Mouse (Mus musculus) lung, postnatal 0 days (tissue): ENCODE data around the gene Arhgap30. TPM values are rescaled to one million over a fixed set of nuclear protein-coding genes. Genes with fewer than 3 reads are reported as not detected.
A peak's percentile ranks its signal among the peaks of the same experiment; 100 is the strongest.

Experiments
- ATAC-seq: fragments of 200-750 bp; cut with Nextera tagmentation; 2 replicates; pipeline ENCODE4 v1.8.0; 2017; ENCODE audit warnings: moderate library complexity
- DNase-seq: peaks from one replicate; pipeline ENCODE4 v3.0.0-alpha.2; 2016; ENCODE audit warnings: low spot score
- H3K27ac ChIP-seq: fragments of 300-500 bp; sonication (generic); 2 replicates; pipeline ENCODE4 v1.5.1; 2014; ENCODE audit warnings: antibody characterized with exemption, mild to moderate bottlenecking, low read length, mixed read lengths
- H3K27me3 ChIP-seq: fragments of 300-500 bp; sonication (generic); replicated peaks from 2 replicates; pipeline ENCODE4 v1.6.1; 2014; ENCODE audit warnings: low read length, mixed read lengths; ENCODE audit not compliant: insufficient read depth
- H3K36me3 ChIP-seq: fragments of 300-500 bp; sonication (generic); 2 replicates; pipeline ENCODE4 v1.6.1; 2014; ENCODE audit warnings: low read length, mixed read lengths; ENCODE audit not compliant: insufficient read depth
- H3K4me1 ChIP-seq: fragments of 300-500 bp; sonication (generic); 2 replicates; pipeline ENCODE4 v1.6.1; 2014; ENCODE audit warnings: antibody characterized with exemption, low read depth, low read length, mixed read lengths; ENCODE audit not compliant: insufficient read depth
- H3K4me2 ChIP-seq: fragments of 300-500 bp; sonication (generic); replicated peaks from 2 replicates; pipeline ENCODE4 v1.6.1; 2014; ENCODE audit warnings: low read depth, mild to moderate bottlenecking, low read length, moderate library complexity, mixed read lengths
- H3K4me3 ChIP-seq: fragments of 300-500 bp; sonication (generic); 2 replicates; pipeline ENCODE4 v1.5.1; 2014; ENCODE audit warnings: low read depth, low read length
- H3K9ac ChIP-seq: fragments of 300-500 bp; sonication (generic); replicated peaks from 2 replicates; pipeline ENCODE4 v1.6.1; 2014; ENCODE audit warnings: low read depth, mild to moderate bottlenecking
- H3K9me3 ChIP-seq: fragments of 300-500 bp; sonication (generic); 2 replicates; pipeline ENCODE4 v1.6.1; 2016; ENCODE audit warnings: low read length, mixed read lengths
- CTCF ChIP-seq: IDR thresholded peaks from 2 replicates; pipeline ENCODE4 v1.5.1; 2016; ENCODE audit warnings: antibody characterized with exemption, mild to moderate bottlenecking
- EP300 ChIP-seq: IDR thresholded peaks from 2 replicates; pipeline ENCODE4 v1.6.1; 2016; ENCODE audit warnings: antibody characterized with exemption, mild to moderate bottlenecking, control low read depth
- WGBS: fragments of 180-500 bp; shearing (Covaris S2); extraction: QIAGEN DNeasy Blood & Tissue Kit; methylation state at CpG from one replicate; pipeline ENCODE4 v1.1.7; 2014; 5-methylcytosine and 5-hydroxymethylcytosine counted together
- polyA plus RNA-seq: library from polyadenylated mRNA; unstranded; fragments of >200 nt; fragmentation: Nextera tagmentation; extraction: Ambion mirVana; gene quantifications from 2 replicates; pipeline ENCODE4 v1.2.1, GENCODE M21; 2015

Gene Arhgap30
- polyA plus RNA-seq, 1 experiment from 2014 or later: 3.5 TPM

- no peak for TF ChIP-seq EP300
- no peak for TF ChIP-seq CTCF
- H3K4me3 ChIP-seq: peak overlapping the region; percentile 84
- peak overlapping the region; percentile 71 for H3K9ac ChIP-seq
- ATAC-seq: peak; percentile 4
- WGBS: 2% methylated on average over 14 of the region's 14 CpGs
- DNase-seq: no peak
- H3K27me3 ChIP-seq: no peaks in the 10 kb centered on the region
- peaks cover 5% of the 10 kb centered on the region; the same call in 1 of the 2 replicates for H3K9me3 ChIP-seq
- H3K27ac ChIP-seq: peak overlapping the region; percentile 10
- H3K4me2 ChIP-seq: peak overlapping the region; percentile 95
- H3K36me3 ChIP-seq: 0 out of 2 replicates have a peak, but pooled peaks cover 2% of the 10 kb centered on the region
- H3K4me1 ChIP-seq: peaks cover 17% of the 10 kb centered on the region; the same call in 1 of the 2 replicates
Observed at GRCm38 (mm10) chr1:171346095-171346450, 42.7 kb upstream of the Arhgap30 start.

- H3K4me3 ChIP-seq: no peak overlapping the region
- DNase-seq (no peak), ATAC-seq (no peak)
- H3K9me3 ChIP-seq: peaks cover 5% of the 10 kb centered on the region; the same call in 1 of the 2 replicates
- 91% methylated on average over 3 of the region's 3 CpGs for WGBS
- H3K27ac ChIP-seq: no peak overlapping the region
- TF ChIP-seq CTCF (no peak), EP300 (no peak)
- no peaks in the 10 kb centered on the region for H3K36me3 ChIP-seq
- no peaks in the 10 kb centered on the region for H3K27me3 ChIP-seq
- peaks cover 16% of the 10 kb centered on the region; the same call in 1 of the 2 replicates for H3K4me1 ChIP-seq
- H3K4me2 ChIP-seq: no peak overlapping the region
- no peak overlapping the region for H3K9ac ChIP-seq
Observed at GRCm38 (mm10) chr1:171348665-171349064, 40.1 kb upstream of the Arhgap30 start.

GRCm38 (mm10) chr1:171349210-171349609 is 39.5 kb upstream of the Arhgap30 start:
- no peak for ATAC-seq
- peaks cover 10% of the 10 kb centered on the region; the same call in 1 of the 2 replicates for H3K4me1 ChIP-seq
- H3K4me3 ChIP-seq: no peak overlapping the region
- no peak for TF ChIP-seq CTCF
- TF ChIP-seq EP300: no peak
- H3K9me3 ChIP-seq: peaks cover 5% of the 10 kb centered on the region; the same call in 1 of the 2 replicates
- H3K9ac ChIP-seq: no peak overlapping the region
- 73% methylated on average over 2 of the region's 2 CpGs for WGBS
- H3K4me2 ChIP-seq: no peak overlapping the region
- DNase-seq: no peak
- H3K36me3 ChIP-seq: no peaks in the 10 kb centered on the region
- no peak overlapping the region for H3K27ac ChIP-seq
- H3K27me3 ChIP-seq: no peaks in the 10 kb centered on the region

- Histone ChIP-seq H3K27ac (no peak overlapping the region), H3K4me2 (no peak overlapping the region), H3K9ac (no peak overlapping the region), H3K27me3 (no peaks in the 10 kb centered on the region), H3K4me3 (no peak overlapping the region), H3K4me1 (peaks cover 4% of the 10 kb centered on the region; the same call in 1 of the 2 replicates), H3K36me3 (peaks cover 7% of the 10 kb centered on the region), H3K9me3 (peaks cover 7% of the 10 kb centered on the region)
- 86% methylated on average over 5 of the region's 5 CpGs for WGBS
- peak; percentile 76 for TF ChIP-seq CTCF
- TF ChIP-seq EP300: no peak
- ATAC-seq: no peak
- DNase-seq: peak; percentile 54
Observed at GRCm38 (mm10) chr1:171355812-171356340, 32.9 kb upstream of the Arhgap30 start.

- Histone ChIP-seq H3K27ac (no peak overlapping the region), H3K9ac (no peak overlapping the region), H3K4me2 (no peak overlapping the region), H3K4me3 (no peak overlapping the region), H3K27me3 (no peaks in the 10 kb centered on the region), H3K36me3 (peaks cover 7% of the 10 kb centered on the region), H3K9me3 (peaks cover 7% of the 10 kb centered on the region), H3K4me1 (peaks cover 4% of the 10 kb centered on the region; the same call in 1 of the 2 replicates)
- 69% methylated on average over 2 of the region's 2 CpGs for WGBS
- peak; percentile 26 for DNase-seq
- no peak for ATAC-seq
- TF ChIP-seq CTCF (no peak), EP300 (no peak)
Observed at GRCm38 (mm10) chr1:171356814-171357213, 31.9 kb upstream of the Arhgap30 start.

GRCm38 (mm10) chr1:171358421-171358820 is 30.3 kb upstream of the Arhgap30 start:
- no peak overlapping the region for H3K9ac ChIP-seq
- no peaks in the 10 kb centered on the region for H3K27me3 ChIP-seq
- H3K9me3 ChIP-seq: peaks cover 7% of the 10 kb centered on the region
- H3K4me2 ChIP-seq: no peak overlapping the region
- peaks cover 4% of the 10 kb centered on the region; the same call in 1 of the 2 replicates for H3K4me1 ChIP-seq
- DNase-seq (peak; percentile 75), ATAC-seq (no peak)
- WGBS: 56% methylated on average over 4 of the region's 4 CpGs
- no peak overlapping the region for H3K27ac ChIP-seq
- TF ChIP-seq EP300 (no peak), CTCF (peak; percentile 90)
- no peak overlapping the region for H3K4me3 ChIP-seq
- H3K36me3 ChIP-seq: peaks cover 7% of the 10 kb centered on the region
